Mouse (Mus musculus) thymus, postnatal 25 days (tissue): ENCODE results near the gene Haghl.

Experiments used
- DNase-seq: peaks from one replicate; pipeline ENCODE4 v3.0.0; 2022

Gene Haghl

GRCm38 (mm10) chr17:25786280-25786679 is 807 bp upstream of the Haghl start, which contains the start of gene Ccdc78:
TSS of gene Ccdc78 (plus strand) at chr17:25786580.
- DNase-seq: no peak

- no peak for DNase-seq
These were observed 1.5 kb downstream of the Haghl start for GRCm38 (mm10) chr17:25783861-25784574.

GRCm38 (mm10) chr17:25783086-25783485 is 2.4 kb downstream of the Haghl start:
- no peak for DNase-seq

GRCm38 (mm10) chr17:25781339-25781738 is 4.1 kb downstream of the Haghl start:
- DNase-seq: no peak

- no peak for DNase-seq
These were observed 7.5 kb downstream of the Haghl start for GRCm38 (mm10) chr17:25777948-25778347.

GRCm38 (mm10) chr17:25775318-25776062 is 10.0 kb downstream of the Haghl start:
- DNase-seq: no peak

GRCm38 (mm10) chr17:25773549-25774120 is 11.8 kb downstream of the Haghl start, which contains the start of gene Narfl:
TSS of gene Narfl (plus strand) at chr17:25773776.
- DNase-seq: peak; percentile 98

GRCm38 (mm10) chr17:25769331-25769730 is 16.1 kb downstream of the Haghl start:
- no peak for DNase-seq

GRCm38 (mm10) chr17:25765886-25766285 is 19.6 kb downstream of the Haghl start:
- DNase-seq: no peak

- DNase-seq: no peak
These were observed 22.9 kb downstream of the Haghl start for GRCm38 (mm10) chr17:25762591-25762990.

- DNase-seq: no peak
These were observed 23.9 kb downstream of the Haghl start for GRCm38 (mm10) chr17:25761561-25761970.

- no peak for DNase-seq
These were observed 25.3 kb downstream of the Haghl start for GRCm38 (mm10) chr17:25760148-25760547.

GRCm38 (mm10) chr17:25757691-25758090 is 27.8 kb downstream of the Haghl start:
- DNase-seq: no peak

GRCm38 (mm10) chr17:25756378-25757242 is 28.9 kb downstream of the Haghl start:
- no peak for DNase-seq

GRCm38 (mm10) chr17:25755627-25756377 is 29.7 kb downstream of the Haghl start:
- no peak for DNase-seq

GRCm38 (mm10) chr17:25755086-25755485 is 30.4 kb downstream of the Haghl start:
- no peak for DNase-seq

GRCm38 (mm10) chr17:25754241-25754640 is 31.2 kb downstream of the Haghl start, which contains the start of gene Msln:
TSS of gene Msln (minus strand) at chr17:25754378.
- no peak for DNase-seq

- DNase-seq: no peak
These were observed 34.0 kb downstream of the Haghl start for GRCm38 (mm10) chr17:25751446-25751845.

- DNase-seq: no peak
These were observed 36.2 kb downstream of the Haghl start for GRCm38 (mm10) chr17:25749314-25749713.

- no peak for DNase-seq
These were observed 37.2 kb downstream of the Haghl start for GRCm38 (mm10) chr17:25748238-25748637.

- no peak for DNase-seq
These were observed 41.2 kb downstream of the Haghl start for GRCm38 (mm10) chr17:25744311-25744710.

- no peak for DNase-seq
These were observed 41.6 kb downstream of the Haghl start for GRCm38 (mm10) chr17:25743831-25744230.
